Mouse (Mus musculus) forelimb bud, embryonic 11.5 days (tissue): ENCODE data around the gene Nrd1.

Experiments
- DNase-seq: peaks from one replicate; pipeline ENCODE4 v3.0.0-alpha.2; 2012; ENCODE audit warnings: low read depth, low spot score

Gene Nrd1

GRCm38 (mm10) chr4:109094269-109094668 is 93.8 kb downstream of the Nrd1 start:
- no peak for DNase-seq

- DNase-seq: no peak
Measured at GRCm38 (mm10) chr4:109098861-109099260, 98.4 kb downstream of the Nrd1 start.

GRCm38 (mm10) chr4:109102574-109102973 is 102.1 kb downstream of the Nrd1 start:
- no peak for DNase-seq

GRCm38 (mm10) chr4:109103145-109103883 is 102.9 kb downstream of the Nrd1 start:
- no peak for DNase-seq

GRCm38 (mm10) chr4:109105254-109105653 is 104.8 kb downstream of the Nrd1 start:
- no peak for DNase-seq

GRCm38 (mm10) chr4:109106034-109106433 is 105.6 kb downstream of the Nrd1 start:
- DNase-seq: no peak

GRCm38 (mm10) chr4:109106594-109106993 is 106.1 kb downstream of the Nrd1 start:
- no peak for DNase-seq

GRCm38 (mm10) chr4:109109012-109109411 is 108.6 kb downstream of the Nrd1 start:
- no peak for DNase-seq

- DNase-seq: no peak
Measured at GRCm38 (mm10) chr4:109109686-109110085, 109.2 kb downstream of the Nrd1 start.

- no peak for DNase-seq
Measured at GRCm38 (mm10) chr4:109110978-109111377, 110.5 kb downstream of the Nrd1 start.
